Mouse (Mus musculus) CD4-positive, CD25-positive, alpha-beta regulatory T cell (primary cell): Measurements from ENCODE around the gene Dap. TPM values are rescaled to one million over a fixed set of nuclear protein-coding genes. Genes with fewer than 3 reads are reported as not detected.

Source experiments
- polyA plus RNA-seq: library from polyadenylated mRNA; unstranded; fragments of 100-300 nt; shearing (Covaris generic); gene quantifications from one replicate; pipeline ENCODE4 v1.2.1, GENCODE M21; 2017

Gene Dap
- 45.4 TPM for polyA plus RNA-seq

GRCm38 (mm10) chr15:31224135-31224761, at the start of gene Dap:
Gene Dap (plus strand): TSS chr15:31224314.

Other genes with a start within 250 kb of the Dap start
- gene Ankrd33b, start 143.4 kb downstream of the Dap start, polyA plus RNA-seq: not detected
- not detected for gene Ropn1l, start 229.4 kb downstream of the Dap start, polyA plus RNA-seq